Mouse (Mus musculus): ENCODE data around the gene Drd1. TPM values are rescaled to one million over a fixed set of nuclear protein-coding genes. Genes with fewer than 3 reads are reported as not detected.

Gene Drd1
- polyA plus RNA-seq, 1 experiment from 2014 or later = 0.39 TPM

DNA sequence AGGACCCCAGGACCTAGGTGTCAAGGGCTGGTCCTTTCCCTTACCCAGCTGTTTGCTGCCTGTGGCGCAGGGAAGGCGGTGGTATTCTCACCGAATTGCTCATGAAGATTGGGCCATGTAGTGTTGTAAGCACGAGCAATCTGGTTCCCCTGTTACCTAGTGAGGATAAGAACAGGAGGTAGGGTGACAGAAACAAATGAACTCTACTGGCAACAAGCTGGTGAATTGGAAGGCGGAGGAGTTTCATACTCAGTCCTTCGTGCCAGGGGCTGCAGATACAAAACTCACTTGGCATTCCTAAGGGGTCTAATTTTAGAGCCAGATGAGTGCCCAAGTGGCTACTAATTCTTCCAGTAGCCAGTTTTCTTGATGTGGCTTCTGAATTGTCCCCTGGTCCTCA, 20.5 kb upstream of the Drd1 start:
- H3K27ac ChIP-seq (ENCODE audit: low read length) = no peak overlapping the region
- peaks cover 3% of the 10 kb centered on the region; the same call in 1 of the 2 replicates for H3K36me3 ChIP-seq (ENCODE audit: insufficient read depth, low read length)
- H3K9me3 ChIP-seq (ENCODE audit: low read length) = no peaks in the 10 kb centered on the region
- H3K27me3 ChIP-seq (ENCODE audit: insufficient read depth, low read length) = no peaks in the 10 kb centered on the region
- H3K9ac ChIP-seq (replicated peaks; ENCODE audit: low read length) = no peak overlapping the region
- H3K4me3 ChIP-seq (ENCODE audit: low read length) = no peak overlapping the region
- ATAC-seq (ENCODE audit: low FRiP score, low TSS enrichment) = no peak
- H3K4me1 ChIP-seq (ENCODE audit: insufficient read depth, low read length) = peaks cover 24% of the 10 kb centered on the region; the same call in 1 of the 2 replicates
- WGBS = 91% methylated on average over 6 of the region's 6 CpGs
- no peak overlapping the region for H3K4me2 ChIP-seq (replicated peaks; ENCODE audit: low read depth, low read length)

DNA sequence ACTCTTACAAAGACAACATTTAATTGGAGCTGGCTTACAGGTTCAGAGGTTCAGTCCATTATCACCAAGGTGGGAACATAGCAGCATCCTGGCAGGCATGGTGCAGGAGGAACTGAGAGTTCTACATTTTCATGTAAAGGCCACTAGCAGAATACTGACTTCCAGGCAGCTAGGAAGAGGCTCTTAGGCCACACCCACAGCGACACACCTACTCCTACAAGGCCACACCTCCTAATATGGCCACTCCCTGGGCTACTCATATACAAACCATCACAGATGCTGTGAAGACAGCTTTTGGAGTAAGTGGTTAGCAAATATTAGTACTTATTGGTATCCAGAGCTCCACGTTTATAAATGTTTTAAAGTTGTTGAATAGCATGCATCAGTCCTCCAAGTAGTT, 19.9 kb upstream of the Drd1 start:
- ATAC-seq (ENCODE audit: low FRiP score, low TSS enrichment) = no peak
- Histone ChIP-seq H3K9ac (replicated peaks; ENCODE audit: low read length) (no peak overlapping the region), H3K4me2 (replicated peaks; ENCODE audit: low read depth, low read length) (no peak overlapping the region), H3K4me1 (ENCODE audit: insufficient read depth, low read length) (peaks cover 24% of the 10 kb centered on the region; the same call in 1 of the 2 replicates), H3K27ac (ENCODE audit: low read length) (no peak overlapping the region), H3K36me3 (ENCODE audit: insufficient read depth, low read length) (peaks cover 3% of the 10 kb centered on the region; the same call in 1 of the 2 replicates), H3K4me3 (ENCODE audit: low read length) (no peak overlapping the region), H3K9me3 (ENCODE audit: low read length) (no peaks in the 10 kb centered on the region), H3K27me3 (ENCODE audit: insufficient read depth, low read length) (no peaks in the 10 kb centered on the region)
- 93% methylated on average over 2 of the region's 2 CpGs for WGBS

DNA sequence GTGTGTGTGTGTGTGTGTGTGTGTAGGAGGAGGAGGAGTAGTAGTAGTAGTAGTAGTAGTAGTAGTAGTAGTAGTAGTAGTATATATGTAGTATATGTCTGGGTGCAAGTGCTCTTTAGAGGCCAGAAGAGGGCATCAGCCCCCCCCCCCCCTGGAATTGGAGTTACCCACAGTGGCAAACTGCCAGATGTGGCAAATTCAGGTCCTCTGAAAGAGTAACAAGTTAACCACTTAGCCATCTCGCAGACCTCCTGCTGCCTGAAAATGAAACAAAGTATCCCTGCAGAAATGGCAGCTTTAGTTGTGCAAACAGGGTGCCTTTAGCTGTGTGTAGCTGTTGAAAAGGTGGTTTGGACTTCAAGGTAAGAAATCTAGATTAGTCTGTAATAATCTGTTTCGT, 18.0 kb upstream of the Drd1 start:
- ATAC-seq (ENCODE audit: low FRiP score, low TSS enrichment) = no peak
- H3K4me2 ChIP-seq (replicated peaks; ENCODE audit: low read depth, low read length) = peak overlapping the region; percentile 70
- H3K27ac ChIP-seq (ENCODE audit: low read length) = peak overlapping the region; percentile 84
- no peaks in the 10 kb centered on the region; the same call in 1 of the 2 replicates for H3K27me3 ChIP-seq (ENCODE audit: insufficient read depth, low read length)
- peaks cover 17% of the 10 kb centered on the region; the same call in 1 of the 2 replicates for H3K4me1 ChIP-seq (ENCODE audit: insufficient read depth, low read length)
- H3K36me3 ChIP-seq (ENCODE audit: insufficient read depth, low read length) = peaks cover 3% of the 10 kb centered on the region; the same call in 1 of the 2 replicates
- H3K9ac ChIP-seq (replicated peaks; ENCODE audit: low read length) = no peak overlapping the region
- no peak overlapping the region for H3K4me3 ChIP-seq (ENCODE audit: low read length)
- 60% methylated on average over 2 of the region's 2 CpGs for WGBS
- no peaks in the 10 kb centered on the region for H3K9me3 ChIP-seq (ENCODE audit: low read length)

DNA sequence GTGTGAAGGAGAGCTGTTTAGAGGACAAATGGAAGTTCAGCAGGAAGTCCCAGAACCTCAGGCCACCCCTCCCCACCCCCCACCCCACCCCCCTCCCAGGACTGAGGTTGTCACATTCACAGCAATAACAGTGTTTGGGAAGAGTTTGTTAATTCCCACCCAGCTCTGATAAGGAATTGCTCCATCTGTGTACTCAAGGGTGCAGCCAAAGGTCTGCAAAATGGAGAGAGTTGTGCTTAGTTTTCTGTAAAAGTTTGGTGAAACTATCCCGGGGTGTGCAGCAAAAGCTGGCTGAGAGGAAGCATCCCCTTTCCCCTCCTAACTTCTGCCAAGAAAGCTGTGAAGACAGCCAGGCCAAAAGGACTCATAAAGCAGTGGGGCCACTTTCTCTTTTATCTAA, 17.6 kb upstream of the Drd1 start:
- H3K27me3 ChIP-seq (ENCODE audit: insufficient read depth, low read length) = no peaks in the 10 kb centered on the region; the same call in 1 of the 2 replicates
- no peak for ATAC-seq (ENCODE audit: low FRiP score, low TSS enrichment)
- H3K9me3 ChIP-seq (ENCODE audit: low read length) = no peaks in the 10 kb centered on the region
- peaks cover 3% of the 10 kb centered on the region; the same call in 1 of the 2 replicates for H3K36me3 ChIP-seq (ENCODE audit: insufficient read depth, low read length)
- H3K27ac ChIP-seq (ENCODE audit: low read length) = peak overlapping the region; percentile 84
- peak overlapping the region; percentile 83 for H3K4me3 ChIP-seq (ENCODE audit: low read length)
- H3K4me2 ChIP-seq (replicated peaks; ENCODE audit: low read depth, low read length) = peak overlapping the region; percentile 70
- peaks cover 17% of the 10 kb centered on the region; the same call in 1 of the 2 replicates for H3K4me1 ChIP-seq (ENCODE audit: insufficient read depth, low read length)
- H3K9ac ChIP-seq (replicated peaks; ENCODE audit: low read length) = peak overlapping the region; percentile 91; the same call in 1 of the 2 replicates
- WGBS = 14% methylated on average over 1 of the region's 1 CpGs

DNA sequence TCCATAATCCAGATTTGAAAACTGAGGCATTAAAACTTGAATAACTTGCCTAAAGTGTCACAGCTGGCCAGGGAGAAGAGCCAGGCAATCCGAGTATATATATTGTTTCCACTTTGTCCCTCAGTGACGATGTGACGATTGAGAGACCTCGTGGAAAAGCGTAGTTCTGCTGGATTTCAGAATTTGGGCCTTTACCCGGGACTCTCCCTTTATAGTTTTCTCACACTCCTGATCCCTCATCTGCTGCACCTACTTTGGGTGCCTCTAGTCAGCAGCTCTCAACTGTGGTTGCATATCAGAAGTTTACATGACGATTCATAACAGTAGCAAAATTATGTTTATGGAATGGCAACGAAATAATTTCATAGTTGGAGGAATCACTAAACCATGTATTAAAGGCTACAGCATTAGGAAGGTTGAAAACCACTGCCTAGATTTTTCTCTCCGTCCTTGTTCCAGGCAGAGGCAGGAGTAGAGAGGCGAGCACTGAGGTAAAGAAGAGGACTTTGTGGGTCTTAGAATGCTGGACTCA, 17.1 kb upstream of the Drd1 start:
- Histone ChIP-seq H3K36me3 (ENCODE audit: insufficient read depth, low read length) (peaks cover 3% of the 10 kb centered on the region; the same call in 1 of the 2 replicates), H3K4me2 (replicated peaks; ENCODE audit: low read depth, low read length) (peak overlapping the region; percentile 70), H3K4me3 (ENCODE audit: low read length) (peak overlapping the region; percentile 83), H3K9me3 (ENCODE audit: low read length) (no peaks in the 10 kb centered on the region), H3K9ac (replicated peaks; ENCODE audit: low read length) (peak overlapping the region; percentile 91), H3K4me1 (ENCODE audit: insufficient read depth, low read length) (peaks cover 16% of the 10 kb centered on the region; the same call in 1 of the 2 replicates), H3K27ac (ENCODE audit: low read length) (peak overlapping the region; percentile 84), H3K27me3 (ENCODE audit: insufficient read depth, low read length) (no peaks in the 10 kb centered on the region; the same call in 1 of the 2 replicates)
- WGBS = 29% methylated on average over 10 of the region's 10 CpGs
- no peak for ATAC-seq (ENCODE audit: low FRiP score, low TSS enrichment)

DNA sequence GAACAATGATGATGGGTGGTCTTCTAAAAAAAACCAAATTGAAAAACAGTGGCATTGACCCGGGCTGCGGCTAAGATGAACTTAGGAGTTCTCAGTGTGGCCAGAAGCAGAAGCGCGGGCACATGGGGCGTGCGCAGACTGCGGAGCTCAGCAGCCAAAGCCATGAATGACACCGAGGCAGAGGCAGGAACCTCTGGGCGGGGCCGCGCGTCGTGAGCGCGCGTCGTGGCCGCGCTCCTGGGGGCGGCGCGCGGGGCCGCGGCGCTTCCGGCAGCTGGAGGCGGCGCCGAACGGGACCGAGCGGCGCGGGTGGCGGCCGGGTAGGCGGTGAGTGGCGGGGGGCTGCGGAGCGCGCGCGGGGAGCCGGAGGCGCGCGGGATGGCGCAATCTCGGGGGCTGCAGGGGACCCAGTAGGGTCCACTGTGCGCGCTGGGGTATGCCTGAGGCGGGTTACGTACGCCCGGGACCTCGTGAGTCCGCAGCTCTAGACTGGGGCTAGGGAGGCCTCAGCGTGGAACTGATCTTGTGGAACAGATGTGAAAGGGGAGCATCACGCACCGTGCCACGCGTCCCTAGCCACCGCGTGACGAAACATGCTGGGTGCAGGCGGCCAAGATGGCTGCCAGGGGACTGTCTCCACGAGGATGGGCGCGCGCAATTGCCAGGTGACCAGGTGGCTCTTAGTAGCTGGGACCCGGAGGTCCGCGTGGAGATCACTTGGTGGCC, 16.3 kb upstream of the Drd1 start, which contains the start of gene Sfxn1:
Gene Sfxn1 (plus strand): TSS at position 264 of the 726 bp plus-strand sequence.
- H3K9me3 ChIP-seq (ENCODE audit: low read length) = no peaks in the 10 kb centered on the region
- WGBS = under 1% methylated on average over 57 of the region's 74 CpGs
- H3K36me3 ChIP-seq (ENCODE audit: insufficient read depth, low read length) = no peaks in the 10 kb centered on the region
- no peaks in the 10 kb centered on the region; the same call in 1 of the 2 replicates for H3K27me3 ChIP-seq (ENCODE audit: insufficient read depth, low read length)
- peak within 1 kb of the TSS; percentile 83 for H3K4me3 ChIP-seq (ENCODE audit: low read length)
- ATAC-seq (ENCODE audit: low FRiP score, low TSS enrichment) = peak; percentile 87
- H3K27ac ChIP-seq (ENCODE audit: low read length) = peak within 1 kb of the TSS; percentile 84
- H3K4me2 ChIP-seq (replicated peaks; ENCODE audit: low read depth, low read length) = peak within 1 kb of the TSS; percentile 70
- H3K4me1 ChIP-seq (ENCODE audit: insufficient read depth, low read length) = peaks cover 12% of the 10 kb centered on the region; the same call in 1 of the 2 replicates
- peak within 1 kb of the TSS; percentile 91 for H3K9ac ChIP-seq (replicated peaks; ENCODE audit: low read length)

DNA sequence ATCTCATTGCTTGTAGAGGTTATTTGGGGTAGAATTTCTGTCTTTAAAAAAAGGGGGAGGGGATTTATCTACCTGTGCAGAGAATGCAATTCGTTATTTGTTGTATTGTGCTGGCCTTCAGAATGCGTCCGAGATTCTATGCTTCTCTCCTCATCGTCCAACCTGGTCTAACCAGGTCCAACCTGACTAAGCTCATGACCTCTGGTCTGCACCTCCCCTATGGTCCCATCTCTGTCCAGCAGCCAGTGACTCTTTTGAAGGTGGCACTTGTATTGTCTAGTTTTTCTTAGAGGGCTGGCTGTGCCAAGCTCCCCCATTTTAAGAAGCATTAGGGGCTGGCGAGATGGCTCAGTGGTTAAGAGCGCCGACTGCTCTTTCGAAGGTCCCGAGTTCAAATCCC, 15.5 kb upstream of the Drd1 start:
- Histone ChIP-seq H3K27ac (ENCODE audit: low read length) (no peak overlapping the region), H3K4me1 (ENCODE audit: insufficient read depth, low read length) (peaks cover 12% of the 10 kb centered on the region; the same call in 1 of the 2 replicates), H3K4me2 (replicated peaks; ENCODE audit: low read depth, low read length) (no peak overlapping the region), H3K36me3 (ENCODE audit: insufficient read depth, low read length) (no peaks in the 10 kb centered on the region), H3K4me3 (ENCODE audit: low read length) (no peak overlapping the region), H3K9ac (replicated peaks; ENCODE audit: low read length) (no peak overlapping the region), H3K9me3 (ENCODE audit: low read length) (no peaks in the 10 kb centered on the region), H3K27me3 (ENCODE audit: insufficient read depth, low read length) (no peaks in the 10 kb centered on the region; the same call in 1 of the 2 replicates)
- 91% methylated on average over 9 of the region's 9 CpGs for WGBS
- ATAC-seq (ENCODE audit: low FRiP score, low TSS enrichment) = no peak

DNA sequence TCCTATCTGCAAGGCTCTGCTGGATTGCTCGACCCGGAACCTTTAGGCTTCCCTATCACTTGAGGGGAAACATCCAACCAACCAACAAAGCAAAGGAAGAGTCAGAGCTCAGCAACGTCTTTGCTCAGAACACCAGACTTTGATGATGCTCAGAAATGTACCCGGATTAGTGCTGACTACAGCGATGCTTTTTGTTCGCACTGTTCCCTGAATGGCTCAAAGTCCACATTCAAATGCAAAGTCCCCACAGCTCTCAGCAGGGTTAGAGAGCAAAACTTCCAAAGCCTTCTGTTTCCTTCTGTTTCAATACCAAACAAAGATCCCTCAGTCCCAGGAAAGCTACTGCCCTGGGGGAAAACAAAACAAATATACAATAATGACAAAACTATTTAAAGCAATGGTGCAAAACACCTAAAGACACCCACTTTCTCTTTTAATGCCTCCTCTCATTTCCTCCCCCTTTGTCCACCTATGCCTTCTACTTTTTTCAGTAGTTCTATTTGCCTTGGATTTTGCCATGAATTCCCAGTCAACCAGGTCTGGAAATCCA, 12.2 kb upstream of the Drd1 start:
- H3K27me3 ChIP-seq (ENCODE audit: insufficient read depth, low read length) = no peaks in the 10 kb centered on the region; the same call in 1 of the 2 replicates
- H3K9me3 ChIP-seq (ENCODE audit: low read length) = no peaks in the 10 kb centered on the region
- peaks cover 2% of the 10 kb centered on the region; the same call in 1 of the 2 replicates for H3K4me1 ChIP-seq (ENCODE audit: insufficient read depth, low read length)
- WGBS = 41% methylated on average over 6 of the region's 6 CpGs
- no peak for ATAC-seq (ENCODE audit: low FRiP score, low TSS enrichment)
- H3K9ac ChIP-seq (replicated peaks; ENCODE audit: low read length) = no peak overlapping the region
- no peak overlapping the region for H3K4me2 ChIP-seq (replicated peaks; ENCODE audit: low read depth, low read length)
- H3K27ac ChIP-seq (ENCODE audit: low read length) = no peak overlapping the region
- H3K4me3 ChIP-seq (ENCODE audit: low read length) = no peak overlapping the region
- H3K36me3 ChIP-seq (ENCODE audit: insufficient read depth, low read length) = no peaks in the 10 kb centered on the region

DNA sequence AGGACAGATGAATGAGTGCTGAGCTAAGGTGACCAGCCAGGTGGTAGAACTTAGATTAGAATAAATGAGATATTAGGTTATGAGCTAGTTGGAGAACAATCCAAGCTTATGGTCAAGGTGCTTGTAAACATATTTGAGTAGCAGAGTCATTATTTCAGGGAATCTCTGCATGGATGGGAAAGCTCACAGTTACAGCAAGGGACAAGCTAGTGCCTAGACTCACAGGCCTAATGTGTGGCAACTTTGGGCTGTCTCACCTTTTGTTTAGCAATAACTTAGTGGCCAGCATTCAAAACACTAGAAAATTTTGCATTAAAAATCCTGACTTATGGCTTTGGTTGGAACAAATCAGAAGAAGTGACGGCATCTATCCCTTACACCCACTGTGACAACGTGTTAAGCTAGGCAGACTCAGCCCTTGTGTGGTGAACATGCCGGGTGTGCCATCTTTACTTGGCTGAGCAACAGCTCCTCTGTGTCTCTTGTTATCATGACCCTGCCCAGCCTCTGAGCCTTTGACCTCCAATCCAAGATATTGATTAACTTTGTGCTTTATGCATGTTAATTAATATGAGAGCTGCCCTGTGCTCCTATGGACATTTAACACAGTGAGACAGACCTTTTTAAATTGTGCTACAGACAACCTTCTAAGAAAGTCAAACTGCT, 10.7 kb upstream of the Drd1 start:
- ATAC-seq (ENCODE audit: low FRiP score, low TSS enrichment) = no peak
- Histone ChIP-seq H3K4me3 (ENCODE audit: low read length) (no peak overlapping the region), H3K27me3 (ENCODE audit: insufficient read depth, low read length) (no peaks in the 10 kb centered on the region; the same call in 1 of the 2 replicates), H3K9ac (replicated peaks; ENCODE audit: low read length) (no peak overlapping the region), H3K27ac (ENCODE audit: low read length) (no peak overlapping the region), H3K4me1 (ENCODE audit: insufficient read depth, low read length) (no peaks in the 10 kb centered on the region), H3K36me3 (ENCODE audit: insufficient read depth, low read length) (no peaks in the 10 kb centered on the region), H3K9me3 (ENCODE audit: low read length) (no peaks in the 10 kb centered on the region), H3K4me2 (replicated peaks; ENCODE audit: low read depth, low read length) (no peak overlapping the region)
- WGBS = 90% methylated on average over 3 of the region's 3 CpGs
